In the genomic region with DNA sequence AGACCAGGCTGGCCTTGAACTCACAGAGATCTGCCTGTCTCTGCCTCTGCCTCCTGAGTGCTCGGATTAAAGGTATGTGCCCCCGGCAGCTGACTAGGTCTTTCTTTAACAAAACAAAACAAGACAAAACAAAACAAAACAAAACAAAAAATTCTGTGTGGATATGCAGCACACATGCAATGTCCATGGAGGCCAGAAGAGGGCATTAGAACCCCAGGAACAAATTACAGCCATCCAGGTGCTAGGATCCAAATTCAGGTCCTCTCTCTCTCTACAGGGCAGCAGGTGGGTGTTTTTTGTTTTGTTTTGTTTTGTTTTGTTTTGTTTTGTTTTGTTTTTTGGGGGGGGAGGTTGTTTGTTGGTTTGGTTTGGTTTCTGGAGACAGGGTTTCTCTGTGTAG, we compare ENCODE assay signal across 13 mouse cellular contexts. TPM values are rescaled to one million over a fixed set of nuclear protein-coding genes. Genes with fewer than 3 reads are reported as not detected.
DNase-seq lines count a peak whose midpoint lies in the region; TF ChIP-seq lines count a peak whose summit lies in the region.
"Had no signal": no experiment of that assay in that cellular context is flagged by ENCODE, and none has a peak within 500 bp of the region (broad histone marks: within the 10 kb centered on the region; RNA-seq: fewer than 3 reads in every experiment).

No protein-coding gene starts in this region.

- H3K9me3 ChIP-seq in CH12.LX (replicated peaks; ENCODE audit: low read length): no peaks in the 10 kb centered on the region
- H3K9me3 ChIP-seq: forebrain, embryonic 12.5 days; heart, embryonic 15.5 days; limb, embryonic 15.5 days; megakaryocyte, embryonic 14.5 days had no signal

- no peak for DNase-seq in layer of hippocampus, adult 2 months (ENCODE audit: low spot score in 2 of 2)
- no peak for DNase-seq in layer of hippocampus, adult 9-10 months (ENCODE audit: low spot score)
- DNase-seq in A20 (ENCODE audit: low read depth, low spot score): peak; percentile 52
- no peak for DNase-seq in CH12.LX (ENCODE audit: extremely low read depth)
- DNase-seq in brain, embryonic 14.5 days (ENCODE audit: low read depth): no peak
- no peak for DNase-seq in adrenal gland, adult 8-10 months
- DNase-seq in kidney, adult 11 months: no peak
- DNase-seq in right cerebral cortex, adult 18-20 months: no peak
- DNase-seq: gastrocnemius, postnatal 36 days had no signal

- H3K27ac ChIP-seq in layer of hippocampus, adult 2 months: no peak overlapping the region
- no peak overlapping the region for H3K27ac ChIP-seq in CH12.LX (ENCODE audit: insufficient read depth, low read depth)
- H3K27ac ChIP-seq: forebrain, embryonic 12.5 days; heart, embryonic 15.5 days; limb, embryonic 15.5 days had no signal

- TF ChIP-seq RAD21 in CH12.LX (IDR thresholded peaks at IDR 0.05; ENCODE audit: low read depth, low read length): peak; percentile 56

- H3K9ac ChIP-seq in CH12.LX (ENCODE audit: insufficient read depth, low read depth): no peak overlapping the region
- H3K9ac ChIP-seq: forebrain, embryonic 12.5 days; heart, embryonic 15.5 days; limb, embryonic 15.5 days had no signal

- TF ChIP-seq POLR2A in CH12.LX (IDR thresholded peaks at IDR 0.05; ENCODE audit: low read depth, low read length): no peak
- no peak for TF ChIP-seq POLR2A in brain, embryonic 14.5 days (IDR thresholded peaks at IDR 0.05; ENCODE audit: borderline replicate concordance, extremely low read depth, insufficient read depth, insufficient read length, poor library complexity, severe bottlenecking)

- in situ Hi-C loops in CH12.LX (cut with MboI; ENCODE audit: low pct_ligation_motif_present, low pct_unique_long_range_greater_than_20kb, low sequenced_read_pairs): no loop called here

- no peak overlapping the region for H3K4me2 ChIP-seq in CH12.LX (ENCODE audit: insufficient read depth, low read depth, poor library complexity, severe bottlenecking)
- H3K4me2 ChIP-seq: forebrain, embryonic 12.5 days; heart, embryonic 15.5 days; limb, embryonic 15.5 days had no signal

- H3K4me3 ChIP-seq in layer of hippocampus, adult 2 months: no peak overlapping the region
- H3K4me3 ChIP-seq in CH12.LX (replicated peaks in 1 of 3; ENCODE audit: low read depth in 2 of 3, low read length in 2 of 3, poor library complexity in 1 of 3): no peak overlapping the region
- H3K4me3 ChIP-seq: forebrain, embryonic 12.5 days; heart, embryonic 15.5 days; limb, embryonic 15.5 days had no signal

- H3K79me2 ChIP-seq in CH12.LX (replicated peaks; ENCODE audit: control insufficient read depth, extremely low read depth, insufficient read depth, poor library complexity, severe bottlenecking): peaks cover 14% of the 10 kb centered on the region

- H3K27me3 ChIP-seq in CH12.LX (replicated peaks): no peaks in the 10 kb centered on the region
- H3K27me3 ChIP-seq: megakaryocyte, embryonic 14.5 days had no signal

- H3K36me3 ChIP-seq in CH12.LX (replicated peaks in 1 of 2; ENCODE audit: control insufficient read depth in 1 of 2, insufficient read depth in 1 of 2, low read length in 1 of 2): peaks cover 0 to 3% of the 10 kb centered on the region in 2 experiments
- H3K36me3 ChIP-seq: forebrain, embryonic 12.5 days; heart, embryonic 15.5 days; limb, embryonic 15.5 days had no signal

- TF ChIP-seq EP300 in CH12.LX (IDR thresholded peaks at IDR 0.05; ENCODE audit: low read length): no peak

- H3K4me1 ChIP-seq in CH12.LX (ENCODE audit: control insufficient read depth in 1 of 2, insufficient read depth in 2 of 2): peaks cover 0 to 24% of the 10 kb centered on the region in 2 experiments; a peak in 2 of 4 replicates

- dilution Hi-C loops in CH12.LX (cut with MboI; ENCODE audit: extremely low pct_ligation_motif_present, extremely low pct_unique_long_range_greater_than_20kb, low sequenced_read_pairs): no loop called here

- peak; percentile 72 for TF ChIP-seq CTCF in layer of hippocampus, adult 2 months (conservative IDR thresholded peaks at IDR 0.05)
- peak; percentile 34 to 65; a peak in 2 of 4 replicates for TF ChIP-seq CTCF in CH12.LX (conservative IDR thresholded peaks at IDR 0.05 in 1 of 2, IDR thresholded peaks at IDR 0.05 in 1 of 2; ENCODE audit: low read depth in 2 of 2, low read length in 2 of 2)
- peak; percentile 39; the same call in 1 of the 2 replicates for TF ChIP-seq CTCF in brain, embryonic 14.5 days (IDR thresholded peaks at IDR 0.05; ENCODE audit: borderline replicate concordance, extremely low read depth, insufficient read depth, insufficient read length)

TF ChIP-seq in CH12.LX, 34 proteins besides CTCF, POLR2A, EP300 and RAD21:
- peak; percentile 25 for TF ChIP-seq SMC3 (IDR thresholded peaks at IDR 0.05; ENCODE audit: low read depth, low read length)
- no peak for TF ChIP-seq JUN (IDR thresholded peaks at IDR 0.05; ENCODE audit: insufficient read depth, low read depth, low read length)

RNA-seq across cellular contexts. Expression of a gene that starts 3.5 kb away (rescaled TPM):
- total RNA-seq in layer of hippocampus, adult 2 months (2021): 10 to 100 TPM; 21.5 to 23.8 TPM
- total RNA-seq in CH12.LX (2012; rRNA removed) (13.1 and 14.3 TPM in 2 replicates), CH12.LX (2014; rRNA removed) (7.0 and 8.2 TPM in 2 replicates)
- polyA plus RNA-seq in CH12.LX (2012; ENCODE audit: insufficient read length, low read depth): 17.0 and 19.3 TPM in 2 replicates
- 7.7 and 13.0 TPM in 2 replicates for polyA plus RNA-seq in brain, embryonic 14.5 days (2012; rRNA removed)
- 10 to 100 TPM; 10.3 to 14.5 (median 11.1) TPM for total RNA-seq in adrenal gland, adult 8-10 months (2022)

RNA-seq across cellular contexts. Expression of a gene that starts 3.6 kb away (rescaled TPM):
- 10 to 100 TPM; 35.1 to 35.8 TPM for total RNA-seq in layer of hippocampus, adult 2 months (2021)
- 22.7 and 28.3 TPM in 2 replicates for total RNA-seq in CH12.LX (2012; rRNA removed)
- total RNA-seq in CH12.LX (2014; rRNA removed): 18.4 and 21.2 TPM in 2 replicates
- polyA plus RNA-seq in CH12.LX (2012; ENCODE audit: insufficient read length, low read depth): 14.5 and 21.5 TPM in 2 replicates
- polyA plus RNA-seq in brain, embryonic 14.5 days (2012; rRNA removed): 26.4 and 32.2 TPM in 2 replicates
- 10 to 100 TPM; 28.4 to 43.0 (median 31.5) TPM for total RNA-seq in adrenal gland, adult 8-10 months (2022)

RNA-seq across cellular contexts. Expression of a gene that starts 12.2 kb away (rescaled TPM):
- total RNA-seq in layer of hippocampus, adult 2 months (2021): 1 to 10 TPM; 2.2 to 2.4 TPM
- total RNA-seq in CH12.LX (2012; rRNA removed): 8.9 and 9.5 TPM in 2 replicates
- total RNA-seq in CH12.LX (2014; rRNA removed): 6.7 and 9.6 TPM in 2 replicates
- 3.5 and 4.5 TPM in 2 replicates for polyA plus RNA-seq in CH12.LX (2012; ENCODE audit: insufficient read length, low read depth)
- polyA plus RNA-seq in brain, embryonic 14.5 days (2012; rRNA removed): 19.1 and 22.6 TPM in 2 replicates
- total RNA-seq in adrenal gland, adult 8-10 months (2022): 1 to 10 TPM; 2.2 to 8.9 (median 6.1) TPM

RNA-seq across cellular contexts. Expression of a gene that starts 13.4 kb away (rescaled TPM):
- 10 to 100 TPM; 64.5 to 69.3 TPM for total RNA-seq in layer of hippocampus, adult 2 months (2021)
- 80.6 and 98.5 TPM in 2 replicates for total RNA-seq in CH12.LX (2012; rRNA removed)
- total RNA-seq in CH12.LX (2014; rRNA removed): 72.9 and 82.0 TPM in 2 replicates
- 51.4 and 74.9 TPM in 2 replicates for polyA plus RNA-seq in CH12.LX (2012; ENCODE audit: insufficient read length, low read depth)
- 105 and 160 TPM in 2 replicates for polyA plus RNA-seq in brain, embryonic 14.5 days (2012; rRNA removed)
- total RNA-seq in adrenal gland, adult 8-10 months (2022): 10 to 100 TPM; 44.4 to 48.7 (median 47.0) TPM

RNA-seq across cellular contexts. Expression of a gene that starts 13.4 kb away (rescaled TPM):
- 10 to 100 TPM; 84.6 to 84.7 TPM for total RNA-seq in layer of hippocampus, adult 2 months (2021)
- total RNA-seq in CH12.LX (2012; rRNA removed) (13.6 and 14.5 TPM in 2 replicates), CH12.LX (2014; rRNA removed) (9.6 and 13.0 TPM in 2 replicates)
- polyA plus RNA-seq in CH12.LX (2012; ENCODE audit: insufficient read length, low read depth): 48.7 and 55.2 TPM in 2 replicates
- 131 and 149 TPM in 2 replicates for polyA plus RNA-seq in brain, embryonic 14.5 days (2012; rRNA removed)
- total RNA-seq in adrenal gland, adult 8-10 months (2022): 100 to 1,000 TPM in 3 of 4 experiments, 10 to 100 TPM in 1; 94.6 to 118 (median 102) TPM
